ENCODE assay signal across 17 mouse cellular contexts in the genomic region with DNA sequence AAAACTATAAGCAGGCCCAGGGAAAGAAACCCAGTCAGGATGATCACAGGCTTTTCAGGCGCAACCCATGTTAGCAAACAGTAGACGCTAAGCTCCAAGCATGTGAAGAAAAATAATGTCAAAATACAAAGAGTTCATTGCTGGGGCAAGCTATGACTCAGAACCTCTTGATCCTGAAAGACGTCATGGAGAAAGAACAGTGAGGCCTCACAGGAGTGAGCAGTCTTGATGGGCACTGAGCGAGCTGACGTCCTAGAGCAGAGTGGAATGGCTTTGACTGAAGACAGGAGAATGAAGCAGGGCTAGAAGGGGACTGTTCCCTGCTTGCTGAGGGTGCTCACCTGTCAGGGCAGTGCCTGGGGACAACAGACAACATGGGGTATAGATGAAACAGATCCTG.
"Had no signal": no experiment of that assay in that cellular context is flagged by ENCODE, and none has a peak within 500 bp of the region (broad histone marks: within the 10 kb centered on the region; RNA-seq: fewer than 3 reads in every experiment).

No protein-coding gene starts in this region.

- ATAC-seq: intestine, embryonic 16.5 days; liver, postnatal 0 days; midbrain, embryonic 16.5 days had no signal

- H3K27me3 ChIP-seq: liver, embryonic 13.5 days; neural tube, embryonic 13.5 days had no signal

- H3K9ac ChIP-seq: kidney, embryonic 15.5 days; limb, embryonic 12.5 days; liver, embryonic 13.5 days; liver, postnatal 0 days; neural tube, embryonic 13.5 days had no signal

- H3K4me1 ChIP-seq: liver, embryonic 13.5 days; midbrain, embryonic 10.5 days had no signal

- H3K4me2 ChIP-seq: kidney, embryonic 15.5 days; limb, embryonic 12.5 days; liver, embryonic 13.5 days; neural tube, embryonic 13.5 days had no signal

- H3K27ac ChIP-seq: kidney, embryonic 15.5 days; left cerebral cortex, adult 2 months; liver, embryonic 13.5 days; macrophage; midbrain, embryonic 10.5 days; neural tube, embryonic 13.5 days had no signal

- H3K36me3 ChIP-seq: kidney, embryonic 15.5 days; limb, embryonic 12.5 days; liver, embryonic 13.5 days; midbrain, embryonic 10.5 days; neural tube, embryonic 13.5 days had no signal

- H3K9me3 ChIP-seq: kidney, embryonic 15.5 days; limb, embryonic 12.5 days; liver, embryonic 13.5 days; midbrain, embryonic 10.5 days; neural tube, embryonic 13.5 days had no signal

- H3K4me3 ChIP-seq: kidney, embryonic 15.5 days; left cerebral cortex, adult 2 months; limb, embryonic 12.5 days; liver, embryonic 13.5 days; midbrain, embryonic 10.5 days; neural tube, embryonic 13.5 days had no signal

- DNase-seq: kidney, adult 2 months; kidney, postnatal 14 days; liver; liver, embryonic 13.5 days; liver, postnatal 0 days; retina, postnatal 1 day; right cerebral cortex, postnatal 4 days; spleen, adult 18-20 months; thymus, postnatal 36 days had no signal
